Mouse (Mus musculus) olfactory bulb, adult 2 months (tissue): Measurements from ENCODE around the gene Acads.

Experiments used
- CTCF ChIP-seq: fragments of 200-500 bp; IDR thresholded peaks from 2 replicates; pipeline ENCODE4 v1.5.1; 2012; ENCODE audit warnings: low read depth, mild to moderate bottlenecking, low read length, moderate library complexity; ENCODE audit not compliant: insufficient read depth
- POLR2A ChIP-seq: fragments of 200-500 bp; IDR thresholded peaks from 2 replicates; pipeline ENCODE4 v1.6.1; 2012; ENCODE audit warnings: mild to moderate bottlenecking, low read depth, low read length, moderate library complexity; ENCODE audit not compliant: insufficient read depth

DNA sequence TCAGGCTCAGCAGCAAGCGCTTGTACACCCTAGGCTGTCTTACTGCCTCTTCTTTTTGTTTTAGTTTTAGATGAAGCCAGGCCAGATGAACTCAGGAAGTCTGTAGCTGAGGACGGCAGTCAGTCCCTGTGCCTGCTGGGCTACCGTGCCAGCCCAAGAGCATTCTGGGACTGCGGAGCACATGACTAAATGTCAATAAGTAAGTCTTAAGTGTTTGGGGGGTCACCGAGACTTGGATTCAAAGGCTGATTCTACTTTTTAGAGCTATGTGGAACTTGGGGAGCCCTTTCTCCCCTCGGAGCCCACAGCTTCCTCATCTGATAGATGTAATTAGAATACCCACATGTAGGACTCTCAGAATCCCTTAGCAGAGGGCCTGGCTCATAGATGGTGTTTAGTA lies 41.5 kb upstream of the Acads start:
- TF ChIP-seq CTCF: no peak
- no peak for TF ChIP-seq POLR2A
